Mouse (Mus musculus): Measurements from ENCODE around the gene Asb10. TPM values are rescaled to one million over a fixed set of nuclear protein-coding genes. Genes with fewer than 3 reads are reported as not detected.
A peak's percentile ranks its signal among the peaks of the same experiment; 100 is the strongest.

The Asb10 gene
- polyA plus RNA-seq (2016; fragmentation: Nextera tagmentation; extraction: Ambion mirVana), result 0.32 and 0.42 TPM in 2 replicates

- Histone ChIP-seq H3K9me3 (replicated peaks) (no peaks in the 10 kb centered on the region), H3K27ac (peak within 1 kb of the TSS; percentile 12; the same call in 1 of the 2 replicates), H3K4me3 (no peak within 1 kb of the TSS), H3K4me1 (peaks cover 17% of the 10 kb centered on the region), H3K4me2 (replicated peaks) (peak within 1 kb of the TSS; percentile 25; the same call in 1 of the 2 replicates), H3K36me3 (no peaks in the 10 kb centered on the region), H3K27me3 (peaks cover 5% of the 10 kb centered on the region; the same call in 1 of the 2 replicates), H3K9ac (no peak within 1 kb of the TSS)
- 47% methylated on average over 14 of the region's 14 CpGs for WGBS
- ATAC-seq (ENCODE audit: low FRiP score), result no peak
Measured at GRCm38 (mm10) chr5:24540387-24541143, at the start of gene Asb10. Gene Asb10 (minus strand): TSS chr5:24540978.

GRCm38 (mm10) chr5:24589511-24590500 is 49.0 kb upstream of the Asb10 start:
- Histone ChIP-seq H3K36me3 (peaks cover 49% of the 10 kb centered on the region), H3K27me3 (peaks cover 15% of the 10 kb centered on the region; the same call in 1 of the 2 replicates), H3K27ac (no peak overlapping the region), H3K9ac (no peak overlapping the region), H3K4me3 (no peak overlapping the region), H3K9me3 (replicated peaks) (no peaks in the 10 kb centered on the region), H3K4me2 (replicated peaks) (no peak overlapping the region), H3K4me1 (peaks cover 33% of the 10 kb centered on the region)
- ATAC-seq (ENCODE audit: low FRiP score), result no peak
- 87% methylated on average over 20 of the region's 20 CpGs for WGBS

GRCm38 (mm10) chr5:24587200-24587577 is 46.4 kb upstream of the Asb10 start:
- H3K27me3 ChIP-seq, result peaks cover 10% of the 10 kb centered on the region; the same call in 1 of the 2 replicates
- peak overlapping the region; percentile 88 for H3K9ac ChIP-seq
- peak overlapping the region; percentile 82 for H3K27ac ChIP-seq
- peaks cover 24% of the 10 kb centered on the region for H3K36me3 ChIP-seq
- H3K4me2 ChIP-seq (replicated peaks), result peak overlapping the region; percentile 93
- ATAC-seq (ENCODE audit: low FRiP score), result no peak
- H3K4me3 ChIP-seq, result peak overlapping the region; percentile 88
- peaks cover 33% of the 10 kb centered on the region for H3K4me1 ChIP-seq
- 31% methylated on average over 4 of the region's 4 CpGs for WGBS
- no peaks in the 10 kb centered on the region for H3K9me3 ChIP-seq (replicated peaks)

GRCm38 (mm10) chr5:24586547-24587199 is 45.9 kb upstream of the Asb10 start, which contains the start of gene Chpf2:
Gene Chpf2 (plus strand): TSS chr5:24586741.
- WGBS, result under 1% methylated on average over 38 of the region's 43 CpGs
- peaks cover 19% of the 10 kb centered on the region for H3K36me3 ChIP-seq
- no peaks in the 10 kb centered on the region for H3K9me3 ChIP-seq (replicated peaks)
- H3K4me3 ChIP-seq, result peak within 1 kb of the TSS; percentile 88
- H3K9ac ChIP-seq, result peak within 1 kb of the TSS; percentile 88
- H3K4me1 ChIP-seq, result peaks cover 30% of the 10 kb centered on the region
- H3K27me3 ChIP-seq, result peaks cover 5% of the 10 kb centered on the region; the same call in 1 of the 2 replicates
- peak; percentile 90 for ATAC-seq (ENCODE audit: low FRiP score)
- H3K27ac ChIP-seq, result peak within 1 kb of the TSS; percentile 82
- H3K4me2 ChIP-seq (replicated peaks), result peak within 1 kb of the TSS; percentile 93

GRCm38 (mm10) chr5:24586106-24586505 is 45.3 kb upstream of the Asb10 start:
- peak overlapping the region; percentile 88 for H3K9ac ChIP-seq
- 8% methylated on average over 8 of the region's 8 CpGs for WGBS
- peaks cover 25% of the 10 kb centered on the region for H3K4me1 ChIP-seq
- H3K27me3 ChIP-seq, result no peaks in the 10 kb centered on the region
- peak overlapping the region; percentile 93 for H3K4me2 ChIP-seq (replicated peaks)
- H3K4me3 ChIP-seq, result peak overlapping the region; percentile 88
- no peaks in the 10 kb centered on the region for H3K9me3 ChIP-seq (replicated peaks)
- H3K27ac ChIP-seq, result peak overlapping the region; percentile 82
- peaks cover 13% of the 10 kb centered on the region for H3K36me3 ChIP-seq
- ATAC-seq (ENCODE audit: low FRiP score), result peak; percentile 51; the same call in 1 of the 2 replicates

- no peak for ATAC-seq (ENCODE audit: low FRiP score)
- Histone ChIP-seq H3K36me3 (peaks cover 19% of the 10 kb centered on the region), H3K27me3 (no peaks in the 10 kb centered on the region), H3K9ac (peak overlapping the region; percentile 49; the same call in 1 of the 2 replicates), H3K4me2 (replicated peaks) (peak overlapping the region; percentile 89), H3K4me1 (peaks cover 15% of the 10 kb centered on the region), H3K27ac (peak overlapping the region; percentile 77), H3K4me3 (peak overlapping the region; percentile 76), H3K9me3 (replicated peaks) (no peaks in the 10 kb centered on the region)
- 65% methylated on average over 6 of the region's 6 CpGs for WGBS
Measured at GRCm38 (mm10) chr5:24578109-24578963, 37.6 kb upstream of the Asb10 start.

GRCm38 (mm10) chr5:24577183-24577929 is 36.6 kb upstream of the Asb10 start, which contains the start of gene Abcf2:
Gene Abcf2 (minus strand): TSS chr5:24577467.
- peaks cover 15% of the 10 kb centered on the region for H3K4me1 ChIP-seq
- peak within 1 kb of the TSS; percentile 77 for H3K27ac ChIP-seq
- no peaks in the 10 kb centered on the region for H3K9me3 ChIP-seq (replicated peaks)
- H3K36me3 ChIP-seq, result peaks cover 29% of the 10 kb centered on the region
- peak within 1 kb of the TSS; percentile 76 for H3K4me3 ChIP-seq
- WGBS, result under 1% methylated on average over 48 of the region's 48 CpGs
- no peaks in the 10 kb centered on the region for H3K27me3 ChIP-seq
- H3K9ac ChIP-seq, result peak within 1 kb of the TSS; percentile 76
- peak within 1 kb of the TSS; percentile 89 for H3K4me2 ChIP-seq (replicated peaks)
- ATAC-seq (ENCODE audit: low FRiP score), result peak; percentile 96

- no peaks in the 10 kb centered on the region for H3K27me3 ChIP-seq
- peak; percentile 25; the same call in 1 of the 2 replicates for ATAC-seq (ENCODE audit: low FRiP score)
Measured at GRCm38 (mm10) chr5:24576801-24577182, 36.0 kb upstream of the Asb10 start.

GRCm38 (mm10) chr5:24575948-24576347 is 35.2 kb upstream of the Asb10 start:
- Histone ChIP-seq H3K36me3 (peaks cover 43% of the 10 kb centered on the region), H3K4me2 (replicated peaks) (peak overlapping the region; percentile 89), H3K4me1 (peaks cover 15% of the 10 kb centered on the region), H3K27ac (no peak overlapping the region), H3K27me3 (no peaks in the 10 kb centered on the region), H3K9ac (0 out of 2 replicates have a peak overlapping the region, but pooled peaks have one; percentile 76), H3K9me3 (replicated peaks) (no peaks in the 10 kb centered on the region), H3K4me3 (peak overlapping the region; percentile 76; the same call in 1 of the 2 replicates)
- ATAC-seq (ENCODE audit: low FRiP score), result no peak
- 85% methylated on average over 1 of the region's 1 CpGs for WGBS

More at GRCm38 (mm10) chr5:24576801-24577182, 36.0 kb upstream of the Asb10 start:
- WGBS, result under 1% methylated on average over 32 of the region's 32 CpGs
- H3K9ac ChIP-seq, result peak overlapping the region; percentile 76
- H3K27ac ChIP-seq, result peak overlapping the region; percentile 77
- H3K4me2 ChIP-seq (replicated peaks), result peak overlapping the region; percentile 89
- H3K4me1 ChIP-seq, result peaks cover 15% of the 10 kb centered on the region
- H3K36me3 ChIP-seq, result peaks cover 34% of the 10 kb centered on the region
- H3K4me3 ChIP-seq, result peak overlapping the region; percentile 76
- H3K9me3 ChIP-seq (replicated peaks), result no peaks in the 10 kb centered on the region

- ATAC-seq (ENCODE audit: low FRiP score), result no peak
- Histone ChIP-seq H3K27me3 (0 out of 2 replicates have a peak, but pooled peaks cover 2% of the 10 kb centered on the region), H3K9me3 (replicated peaks) (no peaks in the 10 kb centered on the region), H3K4me2 (replicated peaks) (no peak within 1 kb of the TSS), H3K36me3 (no peaks in the 10 kb centered on the region), H3K9ac (no peak within 1 kb of the TSS), H3K4me3 (no peak within 1 kb of the TSS), H3K27ac (no peak within 1 kb of the TSS), H3K4me1 (peaks cover 1% of the 10 kb centered on the region)
- WGBS, result 76% methylated on average over 2 of the region's 2 CpGs
Measured at GRCm38 (mm10) chr5:24556709-24557108, 15.9 kb upstream of the Asb10 start, which contains the start of gene 4931409K22Rik. Gene 4931409K22Rik (minus strand): TSS chr5:24556809.
